Mouse (Mus musculus): ENCODE measurements around the gene Kpna6.

Kpna6 gene

DNA sequence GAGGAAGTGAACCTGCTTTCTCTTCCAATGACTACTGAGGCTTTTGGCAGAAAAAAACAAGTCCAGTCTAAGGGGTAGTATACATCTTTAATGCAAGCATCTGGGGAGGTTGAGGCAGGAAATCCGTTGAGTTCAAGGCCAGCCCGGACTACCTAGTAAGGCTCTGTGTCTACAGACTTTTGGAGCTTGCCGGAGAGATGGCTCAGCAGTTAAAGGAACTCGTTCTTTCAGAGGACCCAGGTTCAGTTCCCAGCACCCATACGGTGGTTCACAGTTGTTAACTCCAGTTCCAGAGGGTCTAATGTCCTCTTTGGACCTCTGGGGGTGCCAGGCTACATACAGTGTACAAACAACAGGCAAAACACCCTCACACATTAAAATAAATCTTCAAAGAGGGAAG is 54.5 kb downstream of the Kpna6 start:
- DNase-seq (ENCODE audit: low spot score), result no peak

DNA sequence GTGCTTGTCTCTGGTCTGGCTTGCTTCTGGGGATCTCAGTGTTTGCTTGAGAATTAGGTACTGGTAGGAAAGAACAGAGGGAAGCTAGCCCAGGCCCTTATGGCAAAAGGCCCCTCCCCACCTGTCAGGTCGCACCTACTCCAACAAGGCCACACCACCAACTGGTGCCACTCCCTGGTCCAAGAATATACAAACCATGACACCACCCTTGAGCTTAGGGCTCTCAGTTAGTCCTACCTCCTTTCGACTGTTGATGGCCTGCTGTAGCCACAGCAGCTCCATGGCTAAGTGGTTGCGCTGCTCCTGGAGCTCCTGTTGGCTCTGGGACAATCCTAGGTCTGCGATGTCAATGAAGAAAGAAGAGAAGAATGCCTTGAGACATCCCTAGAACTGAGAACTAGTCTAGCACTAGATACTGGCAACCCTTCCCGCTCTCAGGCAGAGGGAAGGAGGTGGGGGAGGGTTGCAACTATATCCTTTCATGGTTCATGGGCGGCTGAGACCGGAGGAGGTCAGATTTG is 55.4 kb downstream of the Kpna6 start:
- DNase-seq (ENCODE audit: low spot score), result no peak

DNA sequence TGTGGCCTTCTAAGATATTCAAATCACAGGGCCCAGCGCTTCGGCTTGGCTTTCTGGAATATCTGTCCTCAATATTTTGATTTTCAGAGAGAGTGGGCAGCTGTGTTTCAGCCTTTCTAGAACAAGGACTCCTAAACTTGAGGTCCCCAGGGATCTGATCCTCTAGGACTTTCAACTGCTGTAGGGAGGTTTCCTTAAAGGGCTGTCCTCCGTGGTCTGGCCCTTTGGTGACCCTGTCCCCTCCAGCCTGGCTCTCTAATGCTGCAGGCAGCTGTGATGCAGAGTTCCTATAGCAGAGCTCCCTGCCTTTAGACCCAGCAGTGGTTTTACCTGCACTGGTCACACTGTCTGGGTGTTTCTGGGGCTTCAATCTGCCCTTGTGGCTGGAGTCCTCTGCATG is 55.9 kb downstream of the Kpna6 start:
- DNase-seq (ENCODE audit: low spot score), result no peak

DNA sequence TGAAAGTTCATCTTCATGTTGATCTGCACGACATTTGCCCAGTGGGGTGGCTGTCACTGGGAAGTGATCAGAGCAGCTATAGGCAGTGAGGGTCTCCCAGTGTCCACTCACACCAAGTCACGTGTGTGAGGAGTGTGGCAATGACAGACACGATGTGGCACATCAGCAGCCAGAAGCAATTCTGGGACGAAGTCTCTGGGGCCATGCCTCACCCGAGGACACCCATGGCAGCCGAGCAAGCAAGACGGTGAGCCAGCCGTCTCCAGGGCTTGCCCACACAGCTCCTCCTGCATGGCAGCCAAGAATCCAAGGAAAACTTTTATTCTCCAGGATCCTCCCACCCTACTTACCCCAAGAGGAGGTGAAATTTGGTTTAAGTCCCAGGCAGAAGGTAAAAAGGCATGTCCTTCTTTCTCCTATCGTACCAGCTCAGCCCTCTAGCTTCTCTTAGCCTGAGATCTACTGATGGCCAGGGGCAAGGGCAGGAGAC is 56.7 kb downstream of the Kpna6 start:
- DNase-seq (ENCODE audit: low spot score), result no peak

DNA sequence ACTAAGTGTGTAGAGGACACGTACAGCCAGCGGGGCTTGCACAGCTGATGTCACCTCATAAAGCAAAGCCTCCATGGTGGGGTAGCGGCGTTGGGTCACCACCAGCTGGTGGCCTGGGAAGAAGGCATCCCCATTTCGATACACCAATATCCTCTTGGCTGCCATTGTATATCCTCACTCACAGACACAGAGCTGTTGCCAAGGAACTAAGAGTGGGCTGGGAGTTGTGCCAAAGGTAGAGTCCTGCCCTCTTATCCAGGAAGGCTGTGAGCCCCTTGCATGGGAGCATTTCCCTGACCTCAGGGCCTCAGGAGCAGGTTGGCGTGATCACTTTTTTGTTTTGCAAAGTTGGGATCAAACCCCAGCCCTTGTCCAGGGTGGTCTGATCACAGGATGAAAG is 58.5 kb downstream of the Kpna6 start, which contains the start of gene Dcdc2b:
Gene Dcdc2b (minus strand): TSS at position 165 of the 400 bp plus-strand sequence.
- no peak for DNase-seq (ENCODE audit: low spot score)

DNA sequence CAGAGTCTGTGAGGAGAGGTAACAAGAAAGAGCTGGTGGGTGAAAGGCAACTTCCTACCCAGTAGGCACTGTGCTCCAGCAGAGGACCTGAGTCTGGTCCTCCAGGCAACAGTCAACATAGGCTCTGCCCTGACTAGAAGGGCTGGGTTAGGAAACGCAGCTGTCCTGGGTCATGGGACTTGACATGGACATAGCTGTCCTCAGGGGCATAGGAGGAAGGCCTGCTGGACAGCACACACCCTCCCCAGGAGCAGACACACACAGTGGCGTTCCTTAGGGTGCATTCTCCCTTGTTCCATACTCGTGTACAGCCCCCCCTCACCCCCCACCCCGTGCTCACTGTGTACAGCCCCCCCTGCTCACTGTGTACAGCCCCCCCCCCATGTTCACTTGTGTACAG is 62.1 kb downstream of the Kpna6 start:
- DNase-seq (ENCODE audit: low spot score), result no peak

DNA sequence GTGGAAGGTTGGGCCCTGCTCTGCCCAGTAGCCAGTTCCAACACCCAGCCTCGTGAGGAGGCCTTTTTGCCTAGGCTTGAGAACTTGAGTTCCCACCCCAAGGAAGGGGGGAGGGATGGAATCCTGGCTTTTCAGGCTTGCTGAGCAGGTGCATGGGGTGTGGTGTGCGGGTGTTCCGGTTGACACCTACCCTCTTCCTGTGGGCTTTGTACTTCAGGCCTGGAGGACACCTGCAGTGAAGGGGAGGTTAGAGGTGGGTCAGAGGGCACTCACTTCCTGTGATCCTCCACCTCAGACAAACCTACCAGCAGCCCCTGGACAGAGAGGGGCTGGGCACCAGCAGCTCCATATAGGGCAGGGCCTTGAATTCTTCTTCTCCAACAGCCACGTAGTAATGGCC is 62.5 kb downstream of the Kpna6 start:
- DNase-seq (ENCODE audit: low spot score), result no peak

DNA sequence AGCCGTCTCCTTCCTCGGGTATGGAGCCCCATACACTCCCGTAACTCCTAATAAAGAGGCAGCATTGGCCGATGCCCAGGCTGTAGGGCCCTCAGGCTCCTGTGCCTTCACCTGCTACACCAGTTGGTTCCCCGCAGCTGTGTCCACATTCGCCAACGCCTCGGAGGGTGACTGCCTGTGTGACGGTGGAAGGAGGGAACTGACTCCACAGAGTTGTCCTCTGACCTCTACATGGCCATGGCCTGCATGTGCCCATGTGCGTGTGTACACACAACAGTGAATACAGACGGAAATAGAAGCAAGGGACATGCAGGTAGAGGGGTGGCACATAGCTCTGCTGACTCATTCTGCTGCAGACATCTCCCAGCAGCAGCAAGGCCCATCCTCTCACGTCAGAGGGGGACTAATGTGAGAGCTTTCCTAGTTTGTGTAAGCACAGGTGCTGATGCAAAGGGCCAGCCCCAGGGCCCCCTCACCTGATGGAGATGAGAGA is 63.4 kb downstream of the Kpna6 start:
- DNase-seq (ENCODE audit: low spot score), result no peak

DNA sequence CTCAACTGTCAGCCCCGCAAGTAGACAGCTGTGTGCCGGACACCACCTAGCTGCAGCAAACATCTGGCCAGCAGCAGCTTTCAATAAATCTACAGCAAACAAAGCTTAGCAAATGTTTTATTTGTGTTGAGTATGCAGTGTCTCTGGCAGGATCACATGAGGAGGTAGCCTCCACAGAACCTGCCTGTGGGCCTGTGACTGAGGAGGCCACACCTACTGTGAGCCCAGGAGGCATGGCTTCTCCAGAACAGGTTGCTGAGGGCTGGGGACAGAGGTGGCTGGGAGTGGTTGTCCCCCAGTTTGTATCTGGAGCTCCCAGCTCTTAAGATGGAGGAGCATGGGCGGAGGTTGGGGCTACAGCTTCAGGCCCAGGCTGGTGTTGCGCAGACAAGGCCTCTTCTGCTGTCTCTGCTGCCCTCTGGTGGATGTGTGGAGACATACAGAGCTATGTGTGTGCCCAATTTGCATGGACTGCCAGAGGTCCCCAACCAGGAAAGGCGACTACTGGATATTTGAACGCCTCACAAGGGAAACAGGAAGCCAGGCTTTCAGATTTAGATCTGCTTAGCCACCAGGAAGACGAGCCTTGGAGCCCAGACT is 64.0 kb downstream of the Kpna6 start:
- peak; percentile 88 for DNase-seq (ENCODE audit: low spot score)

DNA sequence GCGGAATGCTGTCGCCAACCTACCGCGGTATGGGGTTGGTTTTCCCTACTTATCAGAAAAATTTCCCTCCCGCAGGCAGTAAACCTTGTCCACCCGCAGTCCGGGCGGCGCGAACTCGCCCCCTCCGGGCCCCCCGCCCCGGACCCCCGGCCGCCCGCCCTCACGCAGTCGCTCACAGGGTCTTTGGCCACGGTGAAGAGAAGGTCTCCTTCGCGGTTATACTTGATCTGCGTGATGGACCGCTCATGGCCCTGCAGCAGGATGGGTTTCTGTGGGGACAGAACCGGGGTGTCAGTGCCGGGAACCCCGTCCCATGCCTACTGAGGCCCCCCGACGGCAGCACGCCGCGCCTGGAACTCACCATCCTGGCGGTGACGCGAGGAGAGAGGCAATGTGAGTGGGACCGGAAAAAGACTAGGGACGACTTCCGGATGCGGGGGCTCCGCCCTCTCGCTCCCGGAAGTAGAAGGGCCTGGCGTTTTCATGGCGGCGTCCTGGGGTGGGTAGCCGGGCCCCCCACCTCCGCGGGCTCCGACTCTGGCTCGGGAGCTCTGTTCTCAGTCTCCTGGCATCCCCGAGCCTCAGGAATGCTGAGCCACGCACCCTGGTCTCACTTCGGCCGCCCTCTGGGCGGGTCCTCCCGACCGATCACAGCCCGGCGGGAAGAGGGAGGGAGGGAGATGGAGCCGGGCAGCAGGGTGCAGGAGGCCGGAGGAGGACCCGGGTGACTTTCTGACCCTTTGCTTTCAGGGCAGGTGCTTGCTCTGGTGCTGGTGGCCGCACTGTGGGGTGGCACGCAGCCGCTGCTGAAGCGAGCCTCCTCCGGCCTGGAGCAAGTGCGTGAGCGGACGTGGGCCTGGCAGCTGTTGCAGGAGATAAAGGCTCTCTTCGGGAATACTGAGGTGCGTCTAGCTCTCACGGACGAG is 72.1 kb downstream of the Kpna6 start, which contains the start of the genes Eif3i and Tmem234:
Gene Eif3i (minus strand): TSS at position 416 of the 926 bp plus-strand sequence.
Gene Tmem234 (plus strand): TSS at position 436 of the 926 bp plus-strand sequence.
- DNase-seq (ENCODE audit: low spot score), result peak; percentile 79

All from adipocyte (in vitro differentiated cells).